Mouse (Mus musculus) G1E (cell line): ENCODE results near the gene Nelfb.

Experiments used
- CTCF ChIP-seq: IDR thresholded peaks from 2 replicates; pipeline ENCODE4 v1.5.1; 2012; ENCODE audit warnings: low read depth, low read length, inconsistent platforms, mixed read lengths
- GATA1 ChIP-seq: IDR thresholded peaks from 2 replicates; pipeline ENCODE4 v1.6.1; 2012; ENCODE audit warnings: borderline replicate concordance, low read length, inconsistent platforms, mixed read lengths
- TAL1 ChIP-seq: conservative IDR thresholded peaks from 2 replicates; pipeline ENCODE4 v1.6.1; 2012; ENCODE audit warnings: low read depth, low read length, inconsistent platforms, mixed read lengths

DNA sequence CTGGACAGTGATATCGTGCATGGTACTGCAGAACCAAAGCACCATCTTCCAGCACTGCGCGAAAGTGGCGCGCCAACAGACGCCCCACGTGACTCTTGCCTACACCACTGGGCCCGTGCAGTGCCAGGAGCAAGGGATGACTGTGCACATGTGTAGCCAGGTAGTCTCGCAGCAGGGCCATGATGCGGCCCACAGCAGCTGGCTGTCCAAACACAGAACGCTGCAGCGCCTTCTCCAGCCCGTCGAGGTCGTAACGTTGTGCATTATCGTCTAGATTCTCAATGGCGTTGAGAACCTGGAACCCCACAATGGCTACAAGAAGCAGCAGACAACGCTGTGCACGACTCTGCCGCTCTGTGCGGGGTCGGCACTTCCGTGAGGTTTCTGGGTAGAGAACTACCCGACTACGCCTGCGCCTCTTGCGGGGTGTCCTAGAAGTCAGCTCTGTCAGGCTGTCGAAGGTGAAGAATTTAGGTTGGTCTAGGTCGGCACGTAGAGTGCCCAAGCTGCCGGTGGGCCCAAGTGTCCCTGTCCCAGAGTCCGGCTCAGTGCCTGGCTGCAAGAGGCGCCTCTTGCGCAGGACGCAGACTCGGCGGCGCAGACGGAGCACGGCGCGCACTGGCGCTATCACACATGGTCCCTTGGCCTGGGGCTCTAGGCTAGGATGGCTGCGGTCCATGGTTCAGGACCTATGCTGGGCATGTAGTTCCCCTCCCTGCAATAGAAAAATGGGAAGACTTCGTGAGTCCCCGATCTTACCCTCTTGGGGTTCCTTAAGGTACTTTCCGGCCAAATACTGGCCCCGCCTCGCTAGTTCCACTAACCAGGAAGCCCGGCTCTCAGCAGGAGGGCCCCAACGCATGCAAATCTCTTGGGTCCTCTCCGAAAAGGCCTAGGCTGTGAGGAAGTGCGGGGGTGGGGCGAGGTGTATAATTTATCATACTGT is 15.8 kb downstream of the Nelfb start:
- no peak for TF ChIP-seq CTCF
- TF ChIP-seq GATA1: no peak
- no peak for TF ChIP-seq TAL1
